Mouse (Mus musculus) mouse trophoblast stem cell (cell line): ENCODE data around the gene Hist1h2ba.

Source experiments
- in situ Hi-C, 2 experiments: fragments of 300-500 bp; cut with MseI, MboI; formaldehyde crosslinking; loops; 2 replicates in 1 of 2; 3 replicates in 1 of 2; pipeline ENCODE4 v1.15.1; 2025

The Hist1h2ba gene

DNA sequence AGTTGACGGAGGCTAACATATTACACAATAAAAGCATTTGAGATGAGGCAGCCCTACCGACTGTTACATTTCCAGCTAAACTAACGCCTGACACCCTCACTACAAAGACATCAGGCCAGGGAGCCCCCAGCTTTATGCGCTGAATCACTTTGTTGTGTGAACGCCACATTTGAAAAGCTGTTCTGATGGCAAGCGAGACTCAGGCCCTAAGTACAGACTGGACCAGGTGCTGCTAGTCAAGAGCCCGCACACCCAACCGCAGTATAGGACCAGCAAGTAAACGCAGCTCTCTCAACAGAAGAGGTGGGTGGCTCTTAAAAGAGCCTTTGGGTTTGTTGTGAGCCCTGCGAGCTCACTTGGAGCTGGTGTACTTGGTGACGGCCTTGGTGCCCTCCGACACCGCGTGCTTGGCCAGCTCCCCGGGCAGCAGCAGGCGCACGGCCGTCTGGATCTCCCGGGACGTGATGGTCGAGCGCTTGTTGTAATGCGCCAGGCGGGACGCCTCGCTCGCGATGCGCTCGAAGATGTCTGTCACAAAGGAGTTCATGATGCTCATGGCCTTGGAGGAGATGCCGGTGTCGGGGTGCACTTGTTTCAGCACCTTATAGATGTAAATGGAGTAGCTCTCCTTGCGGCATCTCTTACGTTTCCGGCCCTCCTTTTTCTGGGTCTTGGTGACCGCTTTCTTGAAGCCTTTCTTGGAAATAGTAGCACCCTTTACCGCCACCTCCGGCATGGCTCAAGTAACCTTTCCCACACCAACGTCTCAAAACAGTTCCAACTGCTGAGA is at the start of gene Hist1h2ba:
Hist1h2ba (minus strand) TSS at position 736 of the 790 bp plus-strand sequence.
- in situ Hi-C loops, result no loop called here

DNA sequence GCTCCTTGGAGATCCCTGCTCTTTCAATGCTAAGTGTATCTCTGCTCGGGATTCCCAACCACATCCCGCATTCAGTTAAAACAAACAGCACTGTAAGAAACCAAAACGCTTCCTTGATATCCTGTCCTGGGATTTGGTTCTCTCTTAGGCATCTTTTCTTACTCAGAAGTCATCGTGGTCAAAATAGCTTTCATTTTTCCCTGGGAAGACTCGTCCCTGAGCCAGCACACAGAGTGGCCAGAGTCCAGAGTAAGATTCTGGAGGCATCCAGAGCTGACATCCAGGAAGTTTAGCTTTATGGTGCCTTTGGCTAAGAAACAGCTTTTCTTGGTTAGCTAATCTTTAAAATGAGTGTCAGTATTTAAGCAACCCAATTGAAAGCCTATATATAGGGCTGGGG is 38.3 kb upstream of the Hist1h2ba start:
- in situ Hi-C loops, result no loop called here

DNA sequence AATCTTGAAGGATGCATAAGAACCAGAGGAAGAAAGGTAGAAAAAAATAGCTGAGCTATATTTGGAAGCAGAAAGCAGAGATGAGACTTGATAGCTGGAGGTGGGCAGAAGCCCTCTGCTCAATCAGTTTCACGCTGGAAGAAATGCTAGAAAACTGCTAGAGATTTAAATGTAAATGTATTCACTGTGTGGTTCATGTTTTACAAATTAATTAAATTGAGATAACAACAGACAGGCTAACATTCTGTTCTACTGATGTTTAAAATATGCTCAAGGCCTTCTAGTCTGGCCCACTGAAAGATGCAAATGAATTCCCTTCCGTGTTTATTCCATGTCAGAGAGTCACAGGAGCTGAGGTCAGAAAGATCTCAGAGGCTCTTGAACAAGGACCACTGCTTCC is 37.9 kb upstream of the Hist1h2ba start:
- in situ Hi-C loops, result no loop called here

DNA sequence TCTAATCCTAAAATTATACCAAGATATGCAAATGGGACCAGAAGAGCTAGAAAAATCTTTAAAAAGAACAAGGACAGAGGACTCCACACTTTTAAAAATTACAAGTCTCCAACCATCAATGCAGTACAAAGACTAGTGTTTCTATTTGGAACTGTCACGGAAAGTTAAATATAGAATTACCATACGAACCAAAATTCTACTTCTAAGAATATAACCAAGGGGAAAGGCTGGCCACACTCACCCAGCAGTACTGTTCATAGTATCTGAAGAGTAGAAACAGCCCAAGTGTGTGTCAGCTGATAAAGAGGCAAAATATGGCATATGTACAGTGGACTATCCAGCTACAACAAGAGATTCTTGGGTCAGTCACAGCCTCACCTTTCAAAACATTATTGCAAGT is 31.0 kb upstream of the Hist1h2ba start:
- in situ Hi-C loops, result no loop called here

DNA sequence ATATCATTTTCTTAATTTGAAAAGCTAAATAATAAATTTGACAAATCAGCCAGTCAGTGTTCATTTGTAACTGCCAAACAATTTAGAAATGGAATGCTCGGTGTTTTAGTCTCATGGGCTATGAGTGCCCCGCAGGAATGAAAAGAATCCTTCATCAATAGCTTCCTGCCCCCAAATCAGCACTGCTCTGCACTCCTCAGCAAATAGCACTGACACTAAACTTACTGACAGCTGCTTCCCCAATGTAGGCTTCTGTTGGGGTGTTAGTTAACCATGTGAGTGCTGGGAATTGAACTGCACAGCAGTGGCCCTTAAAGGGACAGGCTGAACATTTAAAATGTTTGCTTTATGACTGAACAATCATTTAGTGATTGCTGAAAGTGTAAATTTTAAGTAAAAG is 25.8 kb upstream of the Hist1h2ba start:
- in situ Hi-C loops, result no loop called here

DNA sequence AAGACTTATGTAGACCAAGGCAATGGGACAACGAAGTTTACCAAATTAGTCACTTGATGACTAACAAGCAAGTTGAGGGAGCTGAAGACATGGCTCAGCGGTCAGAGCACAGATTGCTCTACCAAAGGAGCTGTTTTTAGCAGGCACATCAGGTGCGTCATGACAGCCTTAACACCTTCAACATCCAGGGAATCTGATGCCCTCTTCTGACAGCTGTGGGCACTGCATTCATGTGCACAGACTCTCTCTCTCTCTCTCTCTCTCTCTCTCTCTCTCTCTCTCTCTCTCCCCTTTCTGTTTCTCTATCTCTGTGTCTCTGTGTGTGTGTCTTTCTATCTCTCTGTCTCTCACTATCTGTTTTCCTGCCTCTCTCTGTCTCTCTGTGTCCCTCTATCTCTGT is 17.0 kb upstream of the Hist1h2ba start:
- in situ Hi-C loops, result no loop called here

DNA sequence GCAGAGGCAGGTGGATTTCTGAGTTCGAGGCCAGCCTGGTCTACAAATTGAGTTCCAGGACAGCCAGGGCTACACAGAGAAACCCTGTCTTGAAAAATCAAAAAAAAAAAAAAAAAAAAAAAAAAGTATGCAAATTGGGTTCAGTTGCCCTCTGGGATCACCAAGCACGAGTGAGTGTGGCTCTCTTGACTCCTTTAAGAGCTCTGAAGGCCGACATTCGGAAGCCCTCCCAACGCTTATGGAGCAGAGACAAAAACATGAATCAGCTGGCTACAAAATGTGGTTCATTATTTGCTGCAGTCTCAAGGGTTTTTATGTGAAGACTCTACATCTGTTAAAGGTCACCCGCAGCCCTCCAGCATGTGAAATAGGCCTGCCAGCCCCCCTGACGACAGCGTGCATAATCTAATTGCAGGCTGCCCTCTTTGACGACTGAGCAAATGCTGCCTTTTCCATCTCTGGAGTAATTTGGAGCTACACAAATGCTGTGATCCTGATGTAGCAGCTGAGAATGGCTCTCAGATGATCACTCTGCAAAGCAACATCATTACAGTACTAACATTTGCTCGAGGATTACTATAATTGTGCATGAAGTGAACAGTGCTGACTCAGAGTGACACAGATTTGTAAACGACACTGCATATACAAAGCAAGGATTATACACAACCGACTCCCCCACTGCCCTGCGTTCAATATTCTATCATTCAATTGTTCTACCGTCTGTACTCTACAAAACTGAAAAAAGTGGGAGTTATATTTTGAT is 15.7 kb upstream of the Hist1h2ba start:
- in situ Hi-C loops, result no loop called here

DNA sequence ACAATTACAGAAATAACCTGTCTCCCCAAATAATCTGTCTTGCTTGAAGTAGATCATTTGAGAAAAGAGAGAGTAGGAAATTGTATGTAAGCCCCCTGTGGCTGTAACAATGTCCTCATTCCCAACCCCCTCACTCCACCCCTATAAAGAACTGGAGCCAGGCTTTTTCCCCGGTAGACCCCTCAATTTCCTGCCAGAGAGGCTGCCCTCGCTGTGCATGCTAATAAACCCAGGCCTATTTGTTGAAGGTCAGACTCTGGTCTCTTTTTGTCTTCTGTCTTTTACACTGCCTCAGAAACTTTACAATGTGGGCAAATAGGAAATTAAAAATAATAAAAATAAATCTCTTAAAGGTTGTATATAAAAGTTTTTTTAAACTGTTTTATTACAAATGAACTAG is 12.3 kb upstream of the Hist1h2ba start:
- in situ Hi-C loops, result no loop called here

DNA sequence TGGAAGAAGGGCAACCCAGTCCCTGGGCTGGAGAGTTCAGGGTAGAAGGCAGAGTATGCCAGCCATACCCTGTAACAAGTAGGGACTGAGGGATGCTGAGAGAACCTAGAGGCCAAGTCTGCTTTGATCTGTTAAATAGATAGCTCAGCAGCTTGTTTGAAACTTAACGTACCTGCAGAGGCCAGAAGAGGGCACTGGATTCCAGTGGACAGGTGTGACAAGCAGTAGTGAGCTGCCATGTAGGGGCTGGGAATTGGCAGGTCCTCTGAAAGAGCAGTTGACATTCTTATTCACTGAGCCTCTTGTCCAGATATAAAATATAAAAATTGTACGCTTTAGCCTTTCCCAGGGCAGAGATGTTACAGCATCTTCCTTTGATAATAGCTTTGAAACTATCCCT is 8.9 kb upstream of the Hist1h2ba start:
- in situ Hi-C loops, result no loop called here

DNA sequence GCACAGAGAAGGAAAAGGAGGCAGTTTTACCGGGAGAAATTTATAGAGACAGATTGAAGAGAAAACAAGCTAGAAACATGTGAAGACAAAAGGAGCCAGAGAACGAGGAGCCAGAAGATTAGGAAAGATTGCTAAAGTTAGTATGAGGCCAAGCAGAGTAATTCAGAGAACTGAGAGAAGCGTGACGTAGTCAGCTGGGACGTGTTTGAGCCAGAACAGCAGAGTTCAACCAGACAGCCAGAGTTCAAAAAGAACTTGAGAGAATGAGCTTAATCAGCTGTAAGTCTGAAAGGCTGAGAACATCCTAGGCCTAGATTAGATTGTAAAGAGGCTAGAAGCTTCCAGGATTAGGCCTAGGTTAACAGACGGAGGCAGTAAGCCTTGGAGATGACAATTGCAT is 6.3 kb upstream of the Hist1h2ba start:
- in situ Hi-C loops, result no loop called here

DNA sequence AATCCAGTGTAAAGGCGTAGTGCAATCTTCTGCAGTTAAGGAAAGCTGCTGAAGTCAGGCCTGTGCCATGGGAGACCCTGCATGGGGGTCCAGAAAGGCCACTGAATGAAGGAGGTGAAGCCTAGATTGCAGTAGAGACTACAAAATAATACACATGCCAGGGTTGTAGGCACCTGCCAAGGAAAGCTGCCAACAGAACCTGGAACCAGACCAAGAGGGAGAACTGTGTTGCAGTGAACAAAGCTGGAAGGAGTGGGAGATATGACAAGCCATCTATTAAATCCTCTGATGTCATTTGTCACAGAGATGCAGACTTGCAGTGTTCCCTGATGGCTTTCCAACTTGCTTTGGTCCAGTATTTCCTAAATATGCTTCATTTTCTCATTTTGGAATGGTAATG is 4.7 kb upstream of the Hist1h2ba start:
- in situ Hi-C loops, result no loop called here

DNA sequence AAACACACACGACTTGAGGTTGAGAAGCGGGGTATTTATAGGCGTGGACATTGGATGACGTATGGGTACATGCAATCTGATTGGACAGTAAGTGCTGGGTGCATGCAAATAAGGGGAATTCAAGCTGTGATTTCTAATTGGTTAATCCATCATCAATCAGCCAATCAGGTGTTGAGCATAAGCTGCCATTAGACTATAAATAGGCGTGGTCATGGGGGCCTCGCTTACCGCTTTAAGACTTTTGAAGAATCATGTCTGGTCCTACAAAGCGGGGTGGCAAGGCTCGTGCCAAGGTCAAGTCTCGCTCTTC is 210 bp upstream of the Hist1h2ba start, which contains the start of gene Hist1h2aa:
Hist1h2aa (plus strand) TSS at position 252 of the 310 bp plus-strand sequence.
- in situ Hi-C loops, result no loop called here

DNA sequence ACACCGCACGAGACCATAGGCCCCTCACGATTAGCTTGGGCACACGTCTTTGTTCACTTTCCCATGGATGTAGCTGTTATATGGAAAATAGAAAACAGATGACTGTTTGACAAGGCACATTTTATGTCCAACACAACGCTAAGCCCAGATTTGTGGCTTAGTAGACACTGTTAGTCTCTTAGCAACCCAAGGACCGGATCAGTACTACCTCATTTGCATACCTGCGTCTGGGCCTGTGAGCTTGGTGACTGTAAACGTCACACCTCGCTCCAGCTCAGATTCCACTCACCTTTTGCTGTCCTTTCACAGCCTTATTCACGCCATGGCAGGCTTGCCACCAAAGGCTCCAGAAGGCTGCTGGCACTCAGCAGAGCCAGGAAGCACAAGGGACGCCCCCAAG is 3.1 kb downstream of the Hist1h2ba start:
- in situ Hi-C loops, result no loop called here

DNA sequence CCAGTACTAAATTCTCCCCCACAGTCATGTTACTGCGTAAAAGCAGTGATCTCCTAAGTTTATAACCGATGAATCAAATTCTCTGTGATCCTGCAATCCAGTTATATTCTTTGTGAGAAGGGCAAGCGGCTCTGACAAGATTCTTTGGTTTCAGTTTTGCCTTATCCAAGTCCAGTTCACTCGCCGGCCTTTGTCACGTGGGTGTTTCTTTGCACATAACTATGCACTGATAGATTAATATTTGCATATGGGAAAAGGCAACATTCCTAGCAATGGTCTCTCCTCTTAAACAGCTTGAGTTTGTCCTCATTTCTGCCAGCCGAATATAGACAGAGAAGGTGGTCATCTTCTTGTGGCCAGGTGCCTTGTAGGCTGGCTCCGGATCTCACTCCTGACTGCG is 3.5 kb downstream of the Hist1h2ba start:
- in situ Hi-C loops, result no loop called here

DNA sequence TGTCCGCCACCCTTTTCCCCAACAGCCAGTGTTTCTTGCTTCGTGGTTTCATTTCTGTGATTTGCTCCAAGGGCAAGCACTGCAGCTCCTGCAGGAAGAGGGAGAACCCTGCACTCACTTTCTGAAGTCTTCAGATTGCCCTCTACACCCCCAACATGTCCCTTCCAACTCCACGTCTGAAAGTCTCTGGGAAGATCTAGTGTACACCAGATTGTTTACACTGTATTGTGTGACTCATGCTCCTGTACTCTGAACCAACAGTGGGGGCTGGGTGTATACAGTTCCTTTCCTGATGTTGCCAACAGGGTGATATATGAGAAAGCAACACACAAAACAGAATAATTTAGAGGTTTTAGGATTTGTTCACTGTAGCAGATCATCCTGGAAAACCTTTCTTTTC is 5.3 kb downstream of the Hist1h2ba start:
- in situ Hi-C loops, result no loop called here

DNA sequence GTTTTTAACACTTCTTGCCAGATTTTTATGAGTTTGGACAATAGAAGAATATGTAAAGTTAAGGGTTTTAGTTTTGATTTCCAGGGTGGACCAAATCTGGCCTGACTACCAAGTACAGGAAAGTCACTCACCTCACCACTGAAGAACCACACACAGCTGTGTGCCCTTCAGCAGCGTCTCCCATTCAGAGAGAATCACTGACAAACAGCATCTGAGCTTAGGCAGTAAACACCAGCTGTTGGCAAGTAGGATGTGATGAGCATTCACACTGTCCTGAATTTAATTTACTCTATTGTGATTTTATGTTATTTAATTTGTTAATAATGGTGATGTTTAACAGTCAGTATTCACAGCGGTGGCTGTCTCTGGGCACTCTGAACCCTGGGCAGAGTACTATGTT is 8.2 kb downstream of the Hist1h2ba start:
- in situ Hi-C loops, result no loop called here

DNA sequence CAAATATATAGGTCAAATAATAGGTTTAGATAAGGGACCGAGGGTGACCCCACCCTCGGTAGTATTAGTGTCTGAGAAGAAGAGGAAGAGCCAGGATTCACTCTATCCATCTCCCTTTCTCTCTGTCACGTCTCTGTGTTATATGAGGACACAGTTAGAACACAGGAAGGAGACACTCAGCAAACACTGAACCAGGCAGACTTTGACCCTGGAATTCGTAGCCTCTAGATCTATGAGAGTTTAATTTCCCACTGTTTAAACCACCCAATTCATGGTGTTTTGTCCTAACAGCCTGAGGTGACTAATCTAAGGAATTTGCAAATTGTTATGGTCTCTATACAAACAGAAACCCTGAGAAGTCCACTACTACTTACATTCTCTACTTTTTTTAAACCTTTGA is 16.3 kb downstream of the Hist1h2ba start:
- in situ Hi-C loops, result no loop called here

DNA sequence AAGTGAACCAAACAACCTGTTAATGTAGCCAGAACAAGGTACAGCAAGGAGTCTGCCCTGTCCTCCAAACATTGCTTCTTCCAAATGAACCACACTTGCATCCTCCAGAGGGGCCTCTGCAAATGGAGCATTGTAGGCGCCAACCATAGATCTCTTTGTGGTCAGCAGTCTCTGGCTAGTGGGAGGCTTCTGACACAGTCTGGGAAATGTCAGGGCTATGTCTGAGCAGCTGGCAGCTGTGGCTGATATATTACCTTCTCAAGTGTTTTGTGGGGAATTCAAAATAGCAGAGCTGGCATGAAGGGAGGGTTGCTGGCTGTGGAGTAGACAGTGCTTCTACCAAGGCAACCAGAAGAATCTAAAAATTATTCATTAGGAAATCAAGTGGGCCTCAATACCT is 17.8 kb downstream of the Hist1h2ba start:
- in situ Hi-C loops, result no loop called here

DNA sequence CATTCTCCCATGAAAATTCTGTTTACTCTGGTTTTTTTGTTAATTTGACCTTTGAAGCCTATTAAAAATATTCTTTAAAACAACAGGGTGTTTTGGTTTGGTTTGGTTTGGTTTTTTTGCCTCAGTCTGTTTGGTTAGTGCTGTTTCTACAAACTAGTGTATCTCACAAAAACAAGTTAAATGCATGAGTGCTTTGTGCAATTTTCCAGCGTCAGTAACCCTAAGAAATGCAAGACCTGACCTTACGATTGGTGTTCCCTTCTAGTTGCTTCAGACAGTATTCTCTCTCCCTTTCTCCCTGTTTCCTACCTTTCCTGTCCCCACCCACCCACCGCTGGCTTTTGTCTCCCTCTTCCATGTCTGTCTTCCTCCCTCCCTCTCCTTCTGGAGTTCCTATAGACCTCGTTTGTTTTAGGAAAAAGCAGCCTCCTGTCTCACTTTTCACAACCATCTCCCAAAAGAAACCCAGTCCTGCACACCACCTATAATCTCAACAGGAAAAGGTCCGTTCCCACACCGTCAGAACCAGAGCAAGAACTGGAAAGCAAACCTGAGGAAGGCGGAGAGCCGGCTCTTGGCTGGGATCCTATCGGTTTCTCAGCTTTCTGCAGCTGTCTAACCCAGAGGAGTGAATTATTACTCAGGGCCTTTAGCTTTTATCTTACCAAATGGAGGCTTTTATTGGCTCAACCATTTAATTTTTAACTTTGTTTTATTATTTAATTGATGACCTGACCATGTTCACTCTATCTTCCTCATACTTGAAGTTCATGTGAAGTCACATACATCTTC is 19.4 kb downstream of the Hist1h2ba start, which contains the start of gene Slc17a4:
Slc17a4 (minus strand) TSS at position 634 of the 792 bp plus-strand sequence.
- in situ Hi-C loops, result no loop called here

DNA sequence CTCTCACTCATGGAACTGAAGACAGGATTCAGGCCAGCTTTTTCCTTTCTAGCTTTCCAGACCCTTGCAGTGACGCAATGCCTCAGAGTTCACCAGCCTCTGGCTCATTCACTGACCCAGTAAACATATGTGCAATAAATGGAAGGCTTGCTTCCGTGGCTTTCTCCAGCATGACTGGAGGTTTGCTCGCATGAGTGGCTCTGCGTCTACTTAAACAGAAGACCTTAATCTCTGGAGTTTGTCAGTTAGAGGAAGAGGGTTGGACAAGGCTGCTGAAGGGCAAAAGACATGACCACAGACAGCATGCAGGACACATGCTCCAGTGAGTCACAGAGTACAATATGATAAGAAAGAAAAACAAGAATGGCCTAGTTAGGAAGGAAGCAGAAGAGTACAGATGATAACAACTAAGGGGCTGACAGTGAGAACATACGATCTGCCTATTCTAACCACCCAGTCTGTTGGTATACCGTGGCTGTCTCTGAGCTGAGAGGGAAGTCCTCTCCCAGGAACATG is 20.1 kb downstream of the Hist1h2ba start:
- in situ Hi-C loops, result no loop called here

DNA sequence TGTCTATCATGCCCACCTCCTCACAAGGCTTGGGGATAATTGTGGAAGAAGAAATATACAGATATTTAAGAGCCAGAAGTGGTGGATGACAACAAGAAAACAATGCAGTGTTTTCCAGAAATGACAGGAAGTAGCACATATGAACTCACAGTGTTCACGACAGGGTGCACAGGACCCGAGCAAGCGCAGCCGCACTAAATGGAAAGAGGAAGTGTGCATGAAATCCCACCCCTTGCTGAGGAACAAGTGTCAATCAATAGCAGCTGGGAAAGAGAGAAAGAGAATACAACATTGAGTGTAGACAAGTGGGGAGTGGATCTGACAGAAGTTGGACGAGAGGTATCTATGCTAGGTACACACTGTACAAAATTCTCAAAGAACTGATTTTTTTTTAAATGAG is 22.6 kb downstream of the Hist1h2ba start:
- in situ Hi-C loops, result no loop called here

DNA sequence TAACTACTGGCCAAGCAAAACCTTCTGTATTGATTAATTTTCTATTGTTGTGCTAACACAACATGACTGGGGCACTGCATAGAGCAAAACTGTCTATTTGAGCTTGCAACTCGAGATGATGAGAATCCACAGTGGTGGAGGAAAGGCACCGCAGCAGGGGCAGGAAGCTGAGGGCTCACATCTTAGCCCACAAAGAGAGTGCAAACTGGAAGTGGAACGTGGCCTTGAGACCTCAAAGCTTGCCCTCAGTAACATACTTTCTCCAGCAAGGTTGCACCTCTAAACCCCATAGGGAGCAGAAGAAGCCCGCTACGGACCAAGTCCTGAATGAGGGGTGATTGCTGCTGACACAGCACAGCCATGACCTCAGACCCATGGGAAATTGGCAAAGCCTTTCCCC is 23.8 kb downstream of the Hist1h2ba start:
- in situ Hi-C loops, result no loop called here
